Mouse (Mus musculus) megakaryocyte-erythroid progenitor cell, adult 5-6 weeks (primary cell): Measurements from ENCODE around the gene Kazn. TPM values are rescaled to one million over a fixed set of nuclear protein-coding genes. Genes with fewer than 3 reads are reported as not detected.

Source experiments
- ATAC-seq: replicated peaks from 2 replicates; pipeline ENCODE4 v1.8.0; 2016; ENCODE audit warnings: mild to moderate bottlenecking, inconsistent platforms; ENCODE audit not compliant: severe bottlenecking, poor library complexity, low FRiP score, low TSS enrichment
- total RNA-seq, 2 experiments: library from RNA; stranded (forward) in 1 of 2; stranded (reverse) in 1 of 2; fragments of 200-1000, 215-1000 nt in 1 of 2; fragments of >200 nt in 1 of 2; fragmentation: Nextera tagmentation in 1 of 2; gene quantifications; 2 replicates each; pipeline ENCODE4 v1.2.3; 2014 to 2017

Gene Kazn
- total RNA-seq (2014; fragmentation: Nextera tagmentation) (0.45 and 2.0 TPM in 2 replicates), total RNA-seq (2017) (3.0 TPM in 1 of 2 replicates, not detected in the other)

DNA sequence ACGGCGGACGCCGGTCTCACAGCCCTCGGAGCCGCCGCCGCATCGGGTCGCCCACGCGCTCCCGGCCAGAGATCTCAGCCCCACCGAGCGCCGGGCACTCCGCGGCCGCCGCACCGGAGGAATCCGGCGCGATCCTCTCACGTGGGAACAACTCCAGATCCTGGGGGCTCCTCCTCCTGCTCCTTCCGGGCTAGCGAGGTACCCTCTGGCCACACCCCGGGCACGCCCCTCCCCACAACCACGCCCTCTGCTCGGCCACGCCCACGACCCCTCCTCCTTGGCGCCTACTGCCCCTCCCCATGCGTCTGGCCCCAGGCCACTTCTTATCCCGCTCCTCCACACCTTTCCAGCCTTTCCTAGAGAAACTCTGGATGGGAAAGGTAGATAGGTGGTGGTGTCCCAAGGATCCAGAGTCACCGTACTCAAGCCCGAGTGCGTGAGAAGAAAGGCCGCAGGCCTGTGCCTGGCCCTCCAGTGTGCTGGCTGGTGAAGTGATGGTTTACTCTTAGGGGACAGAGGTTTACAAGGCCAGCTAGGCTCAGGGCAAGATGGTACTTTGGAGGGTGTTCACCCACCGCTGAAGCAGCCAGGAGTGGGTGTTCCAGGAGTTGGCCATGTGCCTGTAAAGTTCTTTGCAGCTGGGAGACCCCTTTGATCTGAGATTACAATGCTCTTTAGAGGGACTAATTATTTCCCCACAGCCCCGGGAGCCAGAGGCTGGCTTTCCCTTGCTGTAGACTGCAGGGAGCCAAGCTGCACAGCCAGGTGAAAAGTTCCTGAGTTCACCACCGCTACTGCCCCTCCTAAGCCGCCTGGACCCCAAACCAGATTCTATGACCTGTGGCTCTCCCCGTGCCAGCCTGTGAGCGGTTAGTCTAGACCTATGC is at the start of gene Kazn:
Gene Kazn (minus strand): TSS at position 162 of the 887 bp plus-strand sequence.
- peak; percentile 62 for ATAC-seq

DNA sequence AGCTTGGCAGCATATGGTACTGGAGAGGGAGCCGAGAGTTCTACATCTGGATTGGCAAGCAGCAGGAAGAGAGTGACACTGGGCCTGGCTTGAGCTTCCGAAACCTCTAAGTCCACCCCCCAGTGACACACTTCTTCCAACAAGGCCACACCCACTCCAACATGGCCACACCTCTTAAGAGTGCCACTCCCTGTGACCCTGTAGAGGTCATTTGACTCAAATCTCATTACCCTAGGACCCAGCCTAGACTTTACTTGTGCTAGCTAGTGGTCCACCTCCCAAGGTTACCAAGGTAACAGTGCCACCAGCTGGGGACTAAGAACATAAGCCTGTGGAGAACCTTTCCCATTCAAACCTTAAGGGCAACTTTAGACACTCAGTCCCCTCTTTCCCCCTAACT is 46.3 kb upstream of the Kazn start:
- no peak for ATAC-seq

DNA sequence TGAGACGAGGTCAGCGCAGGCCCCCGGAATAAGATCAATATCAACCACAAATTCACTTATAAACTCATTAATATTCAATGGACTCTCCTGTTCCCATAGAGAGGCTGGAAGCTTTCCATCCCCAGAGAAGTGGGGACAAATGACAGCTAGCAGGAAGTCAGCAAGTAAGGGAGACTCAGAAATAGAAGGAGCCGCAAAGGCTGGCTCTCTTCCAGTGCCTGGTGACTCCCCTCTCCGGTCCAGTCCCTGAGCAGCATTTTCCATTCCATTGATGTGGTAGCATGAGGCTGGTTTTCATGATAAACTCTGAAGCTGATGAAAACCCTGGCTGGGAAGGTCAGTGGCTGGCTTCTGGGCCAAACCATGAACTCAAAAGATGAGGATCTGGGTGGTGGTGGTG is 44.7 kb upstream of the Kazn start:
- ATAC-seq, result no peak

- no peak for ATAC-seq
Measured at GRCm38 (mm10) chr4:142278197-142278575, 39.0 kb upstream of the Kazn start.

DNA sequence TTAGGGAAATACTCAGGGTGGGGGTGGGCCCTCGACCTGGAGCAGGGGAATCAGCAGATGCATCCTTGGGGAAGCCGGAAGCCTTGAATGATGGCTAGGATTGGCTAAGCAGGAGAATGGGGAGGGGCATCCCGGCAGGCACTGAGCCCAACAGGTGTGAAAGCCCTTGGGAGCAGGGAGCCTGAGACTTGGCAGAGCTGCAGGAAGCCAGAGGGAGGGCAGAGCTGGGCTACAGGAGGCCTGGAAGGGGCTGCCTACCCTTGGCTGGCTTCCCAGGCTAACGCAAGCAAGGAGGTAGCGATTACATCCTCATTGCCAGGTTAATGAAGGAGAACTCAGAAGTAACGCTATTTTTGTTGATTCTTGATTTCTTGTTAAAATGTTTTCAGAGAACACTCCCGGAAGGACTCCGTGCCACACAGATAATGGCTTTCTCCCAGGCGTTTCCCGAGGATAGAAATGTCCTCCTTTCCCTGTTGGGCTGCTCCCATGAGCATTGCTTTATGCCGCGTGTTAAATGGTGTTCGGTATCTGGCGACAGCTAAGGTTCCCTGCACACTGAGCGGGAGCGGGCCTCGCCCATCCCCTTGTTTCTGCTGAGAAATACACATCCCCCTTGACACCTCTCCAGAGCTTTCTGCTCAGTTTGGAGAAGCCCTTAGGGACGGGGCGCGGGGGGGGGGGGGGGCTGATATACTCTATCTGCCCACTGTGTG is 38.4 kb upstream of the Kazn start:
- no peak for ATAC-seq

- ATAC-seq, result no peak
Measured at GRCm38 (mm10) chr4:142275242-142275641, 36.0 kb upstream of the Kazn start.

GRCm38 (mm10) chr4:142274441-142275234 is 35.4 kb upstream of the Kazn start:
- no peak for ATAC-seq

- ATAC-seq, result no peak
Measured at GRCm38 (mm10) chr4:142271506-142271905, 32.3 kb upstream of the Kazn start.

DNA sequence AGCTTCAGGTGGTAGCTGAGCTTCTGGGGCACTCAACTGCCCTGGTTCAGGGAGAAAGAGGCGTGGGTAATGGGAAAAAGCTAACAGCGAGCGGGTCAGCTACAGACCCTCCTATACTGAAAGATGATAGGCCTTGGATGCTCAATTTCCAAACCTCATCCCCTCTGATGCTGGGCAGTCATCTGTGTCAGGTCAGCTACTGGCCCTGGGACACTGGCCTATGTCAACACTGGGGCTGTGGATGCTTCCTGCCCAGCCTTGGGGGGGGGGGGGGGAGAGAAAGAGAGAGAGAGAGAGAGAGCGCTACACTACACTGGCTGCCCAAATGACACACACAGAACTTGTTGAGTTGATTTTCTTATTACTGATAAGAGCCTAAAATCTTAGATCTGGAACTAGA is 28.6 kb upstream of the Kazn start:
- no peak for ATAC-seq

- no peak for ATAC-seq
Measured at GRCm38 (mm10) chr4:142267348-142267819, 28.2 kb upstream of the Kazn start.

GRCm38 (mm10) chr4:142264335-142264734 is 25.1 kb upstream of the Kazn start:
- no peak for ATAC-seq

- no peak for ATAC-seq
Measured at GRCm38 (mm10) chr4:142261725-142262124, 22.5 kb upstream of the Kazn start.

DNA sequence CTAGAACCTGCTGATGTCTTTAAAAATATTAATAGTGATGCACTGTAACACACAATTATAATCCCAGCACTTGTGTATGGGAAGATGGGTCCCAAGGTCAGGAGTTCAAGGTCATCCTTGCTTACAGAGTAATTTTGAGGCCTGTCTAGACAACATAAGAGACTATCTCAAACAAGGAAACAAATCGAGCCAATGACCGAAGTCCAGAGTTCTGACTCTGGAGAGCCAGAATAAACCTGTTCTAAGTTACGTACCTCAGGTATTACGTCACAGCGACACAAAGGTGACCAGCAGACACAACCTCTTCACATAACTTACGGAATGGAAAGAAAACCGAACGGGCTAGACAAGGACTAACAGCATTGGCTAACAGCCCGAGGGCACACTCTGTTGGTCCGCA is 19.5 kb upstream of the Kazn start:
- no peak for ATAC-seq

DNA sequence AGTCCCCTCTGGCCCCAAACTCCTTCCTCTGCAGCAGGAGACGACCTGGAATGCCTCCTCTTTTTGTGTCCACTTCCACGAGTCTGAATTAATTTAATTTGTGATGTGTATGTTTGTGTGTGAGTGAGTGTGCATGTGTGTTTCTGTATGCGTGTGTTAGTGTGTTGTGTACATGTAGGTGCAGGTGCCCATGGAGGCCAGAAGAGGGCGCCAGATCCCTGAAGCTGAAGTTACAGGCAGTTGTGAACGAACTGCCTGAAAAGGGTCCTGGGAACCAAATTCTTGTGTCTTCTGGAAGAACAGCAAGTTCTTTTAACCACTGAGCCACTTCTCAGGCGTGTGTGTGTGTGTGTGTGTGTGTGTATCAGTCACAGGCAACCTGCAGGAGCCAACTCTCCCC is 14.9 kb upstream of the Kazn start:
- no peak for ATAC-seq

DNA sequence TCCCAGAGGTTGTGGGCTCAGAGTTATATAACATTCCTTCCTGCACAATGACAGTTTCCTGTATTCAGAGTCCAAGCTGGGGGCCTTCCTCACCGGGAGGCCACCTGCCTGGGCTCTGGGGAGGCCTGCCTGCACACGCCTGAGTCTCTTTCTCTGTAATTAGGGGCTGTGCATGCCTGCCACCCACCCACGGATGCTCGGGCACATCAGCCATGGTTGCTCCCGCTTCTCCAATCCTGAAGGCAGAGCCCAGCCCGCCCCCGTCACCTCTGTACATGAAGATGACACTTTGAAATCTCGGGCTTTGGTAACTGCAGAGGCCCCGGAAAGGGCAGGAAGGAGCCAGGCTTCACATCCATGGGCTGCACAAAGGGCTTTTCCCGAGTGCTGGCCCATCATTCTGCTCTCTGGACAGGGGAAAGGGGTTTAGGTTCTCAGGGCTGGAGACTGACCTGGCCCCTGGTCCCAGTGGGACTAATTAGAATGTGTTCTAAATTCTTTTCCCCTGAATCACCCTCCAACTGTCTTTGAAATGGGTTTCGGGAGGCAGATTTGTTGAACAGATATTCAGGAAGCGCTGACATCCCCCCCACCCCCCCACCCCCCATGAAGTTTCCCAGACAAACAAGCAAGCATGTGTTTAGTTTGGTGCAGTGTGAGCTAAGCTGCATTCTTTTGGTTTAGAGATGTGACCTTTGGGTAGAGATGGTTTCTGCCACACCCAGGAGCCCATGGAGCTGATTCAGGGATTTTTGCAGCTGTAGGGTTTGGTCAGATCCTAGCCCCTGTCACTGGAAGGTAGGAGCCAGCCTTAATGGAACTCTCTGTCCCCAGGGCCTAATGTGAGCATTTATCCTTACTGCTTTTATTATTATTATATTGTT is 12.5 kb upstream of the Kazn start:
- no peak for ATAC-seq

- ATAC-seq, result no peak
Measured at GRCm38 (mm10) chr4:142250054-142250453, 10.9 kb upstream of the Kazn start.

DNA sequence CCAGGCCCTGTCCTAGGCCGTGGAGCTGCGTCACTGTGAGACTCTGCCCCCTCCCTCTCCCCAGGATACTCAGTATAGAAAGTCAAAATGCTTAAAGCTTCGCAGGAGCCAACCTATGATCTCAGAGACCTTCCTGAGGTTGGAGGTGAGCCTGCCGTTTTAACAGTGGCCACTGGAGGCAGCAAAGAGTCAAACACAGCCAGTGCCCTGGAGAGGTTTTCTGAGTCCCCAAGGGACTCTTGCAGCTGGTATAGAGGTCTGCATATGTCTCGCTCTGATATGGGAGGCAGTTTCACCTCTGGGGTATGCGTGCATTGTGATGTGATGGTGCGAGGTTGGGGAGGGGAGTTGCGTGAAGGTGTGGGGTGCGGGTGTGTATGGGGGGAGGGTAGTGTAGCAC is 10.2 kb upstream of the Kazn start:
- peak; percentile 78 for ATAC-seq

DNA sequence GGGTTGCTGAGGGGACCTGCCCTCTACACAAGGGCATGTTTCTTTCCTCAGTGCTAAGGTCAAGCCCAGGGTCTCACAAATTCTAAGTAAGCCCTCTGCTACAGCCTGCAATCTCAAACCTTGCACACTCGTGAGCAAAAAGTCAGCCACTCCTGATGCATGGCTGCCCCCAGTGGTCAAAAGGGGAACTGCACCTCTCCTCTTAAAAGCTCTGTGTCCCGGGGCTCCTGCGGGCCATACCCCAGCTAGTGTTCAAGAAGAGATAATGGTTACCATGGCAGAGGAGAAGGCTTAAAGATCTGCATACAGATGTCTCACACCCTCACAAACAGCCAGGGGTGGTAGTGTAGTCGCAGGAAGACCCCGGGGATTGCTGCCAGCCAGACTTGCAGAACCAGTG is 9.2 kb upstream of the Kazn start:
- ATAC-seq, result peak; percentile 76

DNA sequence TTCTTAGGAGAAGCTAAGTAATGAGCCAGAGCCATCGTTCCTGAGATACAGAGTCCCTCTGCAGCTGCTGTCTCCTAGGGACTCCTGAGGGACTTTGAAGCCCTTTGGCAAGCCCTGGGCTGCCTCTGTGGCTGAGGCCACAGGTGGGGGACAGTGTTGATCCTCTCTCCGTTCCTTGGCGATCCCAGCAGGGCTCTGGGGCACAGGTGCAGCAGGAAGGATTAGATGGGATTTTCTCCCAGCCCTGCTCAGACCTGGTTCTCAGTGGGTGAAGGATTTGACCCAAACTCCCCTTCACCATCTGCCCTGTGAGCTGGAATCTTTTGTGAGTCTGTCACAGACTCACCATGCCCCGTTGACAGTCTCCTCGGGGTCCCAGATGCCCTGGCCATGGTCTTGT is 7.5 kb upstream of the Kazn start:
- no peak for ATAC-seq
